Mouse (Mus musculus): Measurements from ENCODE around the gene Pdss2. TPM values are rescaled to one million over a fixed set of nuclear protein-coding genes. Genes with fewer than 3 reads are reported as not detected.
"Not testable (repeated sequence)": the region's sequence is repeated elsewhere in the genome, so short reads cannot be mapped to it uniquely, and the experiment has no call there.

Pdss2 gene
- polyA plus RNA-seq, 1 experiment from 2014 or later: 15.2 TPM

- Histone ChIP-seq H3K4me3 (no peak overlapping the region), H3K27me3 (ENCODE audit: low read depth, poor library complexity, severe bottlenecking) (no peaks in the 10 kb centered on the region), H3K4me1 (peaks cover 33% of the 10 kb centered on the region), H3K27ac (replicated peaks) (no peak overlapping the region), H3K9me3 (replicated peaks) (no peaks in the 10 kb centered on the region), H3K36me3 (no peaks in the 10 kb centered on the region)
- 61% methylated on average over 5 of the region's 5 CpGs for WGBS
- no peak for DNase-seq (ENCODE audit: low spot score)
These were observed 26.7 kb downstream of the Pdss2 start for GRCm38 (mm10) chr10:43247994-43248393.

- Histone ChIP-seq H3K4me1 (peaks cover 4% of the 10 kb centered on the region; the same call in 1 of the 2 replicates), H3K36me3 (no peaks in the 10 kb centered on the region), H3K27me3 (ENCODE audit: low read depth, poor library complexity, severe bottlenecking) (no peaks in the 10 kb centered on the region), H3K4me3 (no peak overlapping the region), H3K27ac (replicated peaks) (no peak overlapping the region), H3K9me3 (replicated peaks) (no peaks in the 10 kb centered on the region)
- 88% methylated on average over 4 of the region's 4 CpGs for whole genome bisulfite sequencing
- no peak for DNase-seq (ENCODE audit: low spot score)
These were observed 31.0 kb downstream of the Pdss2 start for GRCm38 (mm10) chr10:43252324-43252723.

- H3K27ac ChIP-seq (replicated peaks); H3K36me3 ChIP-seq; H3K9me3 ChIP-seq (replicated peaks); DNase-seq (ENCODE audit: low spot score); H3K27me3 ChIP-seq (ENCODE audit: low read depth, poor library complexity, severe bottlenecking); H3K4me3 ChIP-seq; H3K4me1 ChIP-seq: not testable (repeated sequence)
- no CpG with 5 or more reads among the region's 1 CpGs for WGBS
These were observed 35.7 kb downstream of the Pdss2 start for GRCm38 (mm10) chr10:43256965-43257364.

GRCm38 (mm10) chr10:43257500-43257899 is 36.2 kb downstream of the Pdss2 start:
- not testable (repeated sequence) for H3K27ac ChIP-seq (replicated peaks); H3K36me3 ChIP-seq; H3K27me3 ChIP-seq (ENCODE audit: low read depth, poor library complexity, severe bottlenecking); DNase-seq (ENCODE audit: low spot score); H3K9me3 ChIP-seq (replicated peaks); H3K4me3 ChIP-seq; H3K4me1 ChIP-seq
- WGBS: 90% methylated on average over 8 of the region's 8 CpGs

DNA sequence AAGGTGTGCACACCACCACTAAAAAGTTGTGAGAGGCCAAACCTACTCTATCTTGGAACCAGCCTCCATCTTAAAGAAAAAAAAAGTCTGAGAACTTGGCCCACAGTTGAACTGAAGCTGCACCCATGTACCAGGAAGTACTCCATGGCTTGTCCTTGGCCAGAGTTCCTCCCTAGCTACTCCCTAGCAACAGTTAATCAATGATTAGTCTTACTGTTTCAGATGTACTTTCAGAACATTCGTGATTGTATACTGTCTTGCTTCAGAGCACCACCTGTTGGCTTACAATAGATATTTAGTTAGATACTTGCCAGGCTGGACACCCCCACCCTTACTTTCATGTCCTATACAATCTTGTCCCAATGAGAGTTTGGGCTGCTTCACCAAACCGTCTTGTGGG is 50.0 kb downstream of the Pdss2 start:
- H3K4me1 ChIP-seq: peaks cover 3% of the 10 kb centered on the region; the same call in 1 of the 2 replicates
- no peak for DNase-seq (ENCODE audit: low spot score)
- H3K27me3 ChIP-seq (ENCODE audit: low read depth, poor library complexity, severe bottlenecking): no peaks in the 10 kb centered on the region
- H3K9me3 ChIP-seq (replicated peaks): no peaks in the 10 kb centered on the region
- WGBS: 88% methylated on average over 2 of the region's 2 CpGs
- H3K36me3 ChIP-seq: no peaks in the 10 kb centered on the region
- H3K27ac ChIP-seq (replicated peaks): no peak overlapping the region
- H3K4me3 ChIP-seq: no peak overlapping the region

GRCm38 (mm10) chr10:43272381-43272780 is 51.1 kb downstream of the Pdss2 start:
- no peak overlapping the region for H3K27ac ChIP-seq (replicated peaks)
- WGBS: 70% methylated on average over 4 of the region's 4 CpGs

GRCm38 (mm10) chr10:43273057-43273456 is 51.8 kb downstream of the Pdss2 start:
- WGBS: 84% methylated on average over 3 of the region's 3 CpGs
- Histone ChIP-seq H3K27me3 (ENCODE audit: low read depth, poor library complexity, severe bottlenecking) (no peaks in the 10 kb centered on the region), H3K9me3 (replicated peaks) (no peaks in the 10 kb centered on the region), H3K36me3 (no peaks in the 10 kb centered on the region), H3K27ac (replicated peaks) (no peak overlapping the region), H3K4me3 (no peak overlapping the region), H3K4me1 (peaks cover 10% of the 10 kb centered on the region; the same call in 1 of the 2 replicates)
- no peak for DNase-seq (ENCODE audit: low spot score)

More at GRCm38 (mm10) chr10:43272381-43272780, 51.1 kb downstream of the Pdss2 start:
- H3K36me3 ChIP-seq: no peaks in the 10 kb centered on the region
- H3K4me3 ChIP-seq: no peak overlapping the region
- no peaks in the 10 kb centered on the region for H3K27me3 ChIP-seq (ENCODE audit: low read depth, poor library complexity, severe bottlenecking)
- no peak for DNase-seq (ENCODE audit: low spot score)
- peaks cover 5% of the 10 kb centered on the region; the same call in 1 of the 2 replicates for H3K4me1 ChIP-seq
- no peaks in the 10 kb centered on the region for H3K9me3 ChIP-seq (replicated peaks)

DNA sequence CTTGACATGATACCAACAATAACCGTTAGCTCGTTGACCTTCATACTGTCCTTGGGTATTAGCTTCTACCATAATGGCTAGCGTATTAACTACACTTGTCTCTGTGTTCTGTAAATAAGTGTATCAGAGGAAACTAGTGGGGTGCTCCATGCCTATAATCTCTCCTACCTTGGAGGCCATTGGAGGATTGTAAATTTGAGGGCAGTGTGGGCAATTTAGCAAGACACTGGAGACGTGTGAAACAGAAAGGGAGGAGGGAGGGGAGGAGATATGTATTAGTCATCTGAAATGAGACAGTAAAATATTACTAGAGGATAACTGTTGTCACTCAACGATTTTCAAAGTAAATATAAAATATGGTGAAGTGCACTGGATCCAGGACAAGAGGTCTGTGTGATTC is 54.2 kb downstream of the Pdss2 start:
- H3K4me1 ChIP-seq: peaks cover 13% of the 10 kb centered on the region; the same call in 1 of the 2 replicates
- H3K27ac ChIP-seq (replicated peaks): no peak overlapping the region
- H3K36me3 ChIP-seq: no peaks in the 10 kb centered on the region
- WGBS: 87% methylated on average over 5 of the region's 5 CpGs
- H3K4me3 ChIP-seq: no peak overlapping the region
- H3K9me3 ChIP-seq (replicated peaks): no peaks in the 10 kb centered on the region
- DNase-seq (ENCODE audit: low spot score): no peak
- H3K27me3 ChIP-seq (ENCODE audit: low read depth, poor library complexity, severe bottlenecking): no peaks in the 10 kb centered on the region

DNA sequence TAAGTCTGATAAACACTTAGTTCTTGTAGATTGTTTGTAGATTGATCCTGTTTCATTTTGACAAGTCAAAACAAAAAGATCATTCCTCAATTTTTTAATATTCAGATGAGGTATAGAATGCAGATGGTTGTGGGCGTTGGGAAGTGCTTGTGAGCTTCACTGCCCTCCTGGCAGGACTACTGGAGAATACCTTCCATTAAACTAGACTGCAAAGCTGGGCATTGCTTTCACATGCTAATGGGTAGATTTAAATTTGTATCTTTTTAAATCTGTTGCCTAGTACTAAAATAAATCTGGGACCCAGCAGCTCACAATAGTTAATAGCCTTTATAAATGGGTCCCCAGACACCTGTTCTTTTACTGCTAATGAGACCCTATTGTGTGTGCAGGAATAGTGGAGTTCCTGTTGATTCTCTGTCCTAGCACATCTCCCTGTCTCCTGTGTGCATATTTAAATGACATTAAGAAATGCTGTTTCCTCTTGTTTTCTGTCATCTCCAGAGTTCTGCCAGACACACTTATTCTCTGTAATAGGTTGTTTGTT is 54.9 kb downstream of the Pdss2 start:
- Histone ChIP-seq H3K27me3 (ENCODE audit: low read depth, poor library complexity, severe bottlenecking) (no peaks in the 10 kb centered on the region), H3K4me3 (no peak overlapping the region), H3K9me3 (replicated peaks) (no peaks in the 10 kb centered on the region), H3K4me1 (peaks cover 13% of the 10 kb centered on the region; the same call in 1 of the 2 replicates), H3K36me3 (no peaks in the 10 kb centered on the region), H3K27ac (replicated peaks) (no peak overlapping the region)
- DNase-seq (ENCODE audit: low spot score): no peak
- 83% methylated on average over 1 of the region's 1 CpGs for WGBS

DNA sequence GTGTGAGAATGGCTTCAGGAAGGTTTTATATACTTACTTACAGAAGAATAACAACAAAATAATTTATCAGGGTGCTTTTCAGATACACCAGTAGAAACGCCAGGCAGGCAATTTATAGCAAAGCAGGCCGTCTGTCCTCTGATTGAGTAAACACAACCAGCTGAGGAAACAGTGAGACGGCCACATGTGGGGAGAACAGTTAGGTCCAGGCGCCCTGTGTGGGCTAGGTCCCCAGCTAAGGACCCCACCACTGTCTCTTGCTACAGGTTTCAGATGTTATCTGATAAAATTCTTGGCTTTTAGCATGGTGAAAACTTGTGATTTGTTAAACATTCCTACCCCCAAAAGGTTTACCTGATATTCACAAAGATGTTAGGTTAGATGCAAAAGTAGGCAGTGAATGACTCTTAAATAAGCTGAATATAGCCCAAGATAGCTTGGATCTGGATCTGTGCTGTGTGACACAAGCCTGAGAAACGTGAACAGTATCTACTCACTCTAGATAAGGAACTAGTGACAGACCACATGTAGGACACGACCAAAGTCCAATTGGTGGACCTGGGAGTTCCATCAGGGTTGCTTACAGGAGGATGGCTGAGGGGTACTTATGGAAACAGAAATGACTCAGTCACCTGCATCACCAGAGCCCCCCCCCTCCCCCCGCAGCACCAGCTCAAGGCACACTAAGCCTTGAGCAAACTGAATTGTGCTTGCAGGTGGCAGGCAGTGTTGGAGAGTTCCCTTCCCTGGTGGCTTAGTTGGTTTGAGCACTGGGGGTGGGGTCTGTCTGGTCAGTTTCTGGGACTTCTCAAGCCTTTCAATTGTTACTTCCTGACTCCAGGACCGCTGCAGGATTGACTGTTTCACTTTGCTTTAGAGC is 56.2 kb downstream of the Pdss2 start:
- H3K27ac ChIP-seq (replicated peaks): no peak overlapping the region
- 58% methylated on average over 8 of the region's 8 CpGs for WGBS

GRCm38 (mm10) chr10:43279637-43280288 is 58.5 kb downstream of the Pdss2 start:
- WGBS: 90% methylated on average over 5 of the region's 5 CpGs
- Histone ChIP-seq H3K9me3 (replicated peaks) (no peaks in the 10 kb centered on the region), H3K27ac (replicated peaks) (no peak overlapping the region), H3K4me1 (peaks cover 13% of the 10 kb centered on the region; the same call in 1 of the 2 replicates), H3K4me3 (no peak overlapping the region), H3K27me3 (ENCODE audit: low read depth, poor library complexity, severe bottlenecking) (no peaks in the 10 kb centered on the region), H3K36me3 (no peaks in the 10 kb centered on the region)
- no peak for DNase-seq (ENCODE audit: low spot score)

More for the DNA sequence above, 56.2 kb downstream of the Pdss2 start:
- H3K36me3 ChIP-seq: no peaks in the 10 kb centered on the region
- no peak overlapping the region for H3K4me3 ChIP-seq
- DNase-seq (ENCODE audit: low spot score): no peak
- H3K27me3 ChIP-seq (ENCODE audit: low read depth, poor library complexity, severe bottlenecking): no peaks in the 10 kb centered on the region
- no peaks in the 10 kb centered on the region for H3K9me3 ChIP-seq (replicated peaks)
- H3K4me1 ChIP-seq: peaks cover 13% of the 10 kb centered on the region; the same call in 1 of the 2 replicates

- no peaks in the 10 kb centered on the region for H3K27me3 ChIP-seq (ENCODE audit: low read depth, poor library complexity, severe bottlenecking)
- WGBS: 78% methylated on average over 1 of the region's 1 CpGs
- no peak for DNase-seq (ENCODE audit: low spot score)
- no peak overlapping the region for H3K4me3 ChIP-seq
- H3K36me3 ChIP-seq: no peaks in the 10 kb centered on the region
- H3K9me3 ChIP-seq (replicated peaks): no peaks in the 10 kb centered on the region
- no peak overlapping the region for H3K27ac ChIP-seq (replicated peaks)
- no peaks in the 10 kb centered on the region for H3K4me1 ChIP-seq
These were observed 64.3 kb downstream of the Pdss2 start for GRCm38 (mm10) chr10:43285541-43285940.

Data from midbrain, embryonic 10.5 days (tissue).